Mouse (Mus musculus) ES-E14 (cell line): ENCODE measurements at regions not wholly inside any gene's neighbourhood (a gene's known extent, or its start where the extent isn't known, plus 50 kb on each side); places are given as distances from the start of the nearest gene placed in this dataset.

Experiments used
- CHD2 ChIP-seq: IDR thresholded peaks from 2 replicates; pipeline ENCODE4 v1.6.1; 2014; ENCODE audit warnings: mild to moderate bottlenecking, low read depth, low read length, inconsistent platforms
- HCFC1 ChIP-seq: IDR thresholded peaks from 2 replicates; pipeline ENCODE4 v1.6.1; 2012; ENCODE audit warnings: low read length, inconsistent platforms, borderline replicate concordance; ENCODE audit not compliant: insufficient read depth

GRCm38 (mm10) chr4:53986519-53987301 is 160.9 kb downstream of the Tmem38b start:
- TF ChIP-seq HCFC1 (no peak), CHD2 (no peak)
